ENCODE assay signal across 7 mouse cellular contexts in genomic region chr5:20703304-20703700, GRCm38 (mm10).
DNase-seq lines count a peak whose midpoint lies in the region; ATAC-seq and TF ChIP-seq lines count a peak whose summit lies in the region.

No protein-coding gene starts in this region.

- no peak for TF ChIP-seq CTCF in intestine, postnatal 0 days (IDR thresholded peaks at IDR 0.05; ENCODE audit: low read depth)

- no peak for ATAC-seq in liver, embryonic 11.5 days (replicated peaks; ENCODE audit: low FRiP score)
- ATAC-seq in intestine, postnatal 0 days = no peak
- ATAC-seq in stomach, embryonic 14.5 days (ENCODE audit: insufficient number of reproducible peaks, insufficient read depth, low FRiP score, low read depth) = no peak

- H3K27me3 ChIP-seq in liver, embryonic 11.5 days (replicated peaks; ENCODE audit: control insufficient read depth, insufficient read depth, low read length) = peaks cover 16% of the 10 kb centered on the region
- no peaks in the 10 kb centered on the region for H3K27me3 ChIP-seq in forebrain, embryonic 10.5 days (ENCODE audit: poor library complexity, severe bottlenecking)
- no peaks in the 10 kb centered on the region for H3K27me3 ChIP-seq in intestine, postnatal 0 days (replicated peaks; ENCODE audit: control insufficient read depth, insufficient read depth, low read length)
- no peaks in the 10 kb centered on the region for H3K27me3 ChIP-seq in stomach, embryonic 14.5 days (ENCODE audit: control insufficient read depth, insufficient read depth, low read length)

- 58% methylated on average over 5 of the region's 5 CpGs for WGBS in liver, embryonic 11.5 days
- WGBS in forebrain, embryonic 10.5 days = 67% methylated on average over 5 of the region's 5 CpGs
- WGBS in intestine, postnatal 0 days = 73% methylated on average over 5 of the region's 5 CpGs
- 72% methylated on average over 5 of the region's 5 CpGs for WGBS in stomach, embryonic 14.5 days

- H3K9ac ChIP-seq in liver, embryonic 11.5 days (ENCODE audit: low read depth, low read length) = no peak overlapping the region
- no peak overlapping the region for H3K9ac ChIP-seq in intestine, postnatal 0 days (ENCODE audit: low read depth, low read length)
- H3K9ac ChIP-seq in stomach, embryonic 14.5 days (replicated peaks; ENCODE audit: low read depth, low read length) = no peak overlapping the region

- peak overlapping the region; percentile 83; the same call in 1 of the 2 replicates for H3K4me2 ChIP-seq in liver, embryonic 11.5 days
- H3K4me2 ChIP-seq in intestine, postnatal 0 days (replicated peaks; ENCODE audit: low read depth) = 0 out of 2 replicates have a peak overlapping the region, but pooled peaks have one; percentile 96
- peak overlapping the region; percentile 66 for H3K4me2 ChIP-seq in stomach, embryonic 14.5 days (replicated peaks; ENCODE audit: low read depth, low read length)

- no peak overlapping the region for H3K4me3 ChIP-seq in liver, embryonic 11.5 days (ENCODE audit: low read depth, low read length)
- H3K4me3 ChIP-seq in forebrain, embryonic 10.5 days = peak overlapping the region; percentile 78
- no peak overlapping the region for H3K4me3 ChIP-seq in intestine, postnatal 0 days (ENCODE audit: low read depth, low read length)
- H3K4me3 ChIP-seq in stomach, embryonic 14.5 days (ENCODE audit: low read depth, low read length) = peak overlapping the region; percentile 64; the same call in 1 of the 2 replicates

- no peaks in the 10 kb centered on the region for H3K4me1 ChIP-seq in liver, embryonic 11.5 days (replicated peaks; ENCODE audit: control insufficient read depth, insufficient read depth, low read length)
- peaks cover 15% of the 10 kb centered on the region for H3K4me1 ChIP-seq in forebrain, embryonic 10.5 days
- H3K4me1 ChIP-seq in intestine, postnatal 0 days (replicated peaks; ENCODE audit: control insufficient read depth, insufficient read depth, low read length) = no peaks in the 10 kb centered on the region
- no peaks in the 10 kb centered on the region for H3K4me1 ChIP-seq in stomach, embryonic 14.5 days (ENCODE audit: control insufficient read depth, insufficient read depth, low read length)

- no peaks in the 10 kb centered on the region for H3K9me3 ChIP-seq in liver, embryonic 11.5 days (ENCODE audit: control insufficient read depth, low read length)
- no peaks in the 10 kb centered on the region for H3K9me3 ChIP-seq in forebrain, embryonic 10.5 days
- no peaks in the 10 kb centered on the region for H3K9me3 ChIP-seq in intestine, postnatal 0 days (ENCODE audit: control insufficient read depth)
- H3K9me3 ChIP-seq in stomach, embryonic 14.5 days (ENCODE audit: control insufficient read depth, low read depth, low read length) = no peaks in the 10 kb centered on the region

- H3K36me3 ChIP-seq in liver, embryonic 11.5 days (ENCODE audit: control insufficient read depth, insufficient read depth, low read length) = no peaks in the 10 kb centered on the region
- no peaks in the 10 kb centered on the region for H3K36me3 ChIP-seq in forebrain, embryonic 10.5 days (replicated peaks)
- H3K36me3 ChIP-seq in intestine, postnatal 0 days (ENCODE audit: control insufficient read depth, insufficient read depth) = no peaks in the 10 kb centered on the region
- no peaks in the 10 kb centered on the region for H3K36me3 ChIP-seq in stomach, embryonic 14.5 days (ENCODE audit: control insufficient read depth, insufficient read depth, low read length)

- H3K27ac ChIP-seq in liver, embryonic 11.5 days (ENCODE audit: low read depth, low read length) = no peak overlapping the region
- no peak overlapping the region for H3K27ac ChIP-seq in forebrain, embryonic 10.5 days
- H3K27ac ChIP-seq in intestine, postnatal 0 days (ENCODE audit: low read depth, low read length) = no peak overlapping the region
- H3K27ac ChIP-seq in stomach, embryonic 14.5 days (ENCODE audit: low read length) = no peak overlapping the region

- no peak for DNase-seq in liver, embryonic 11.5 days (ENCODE audit: low spot score)
- DNase-seq in liver = no peak
- DNase-seq in forebrain, embryonic 10.5 days (ENCODE audit: extremely low spot score, low spot score) = no peak
- DNase-seq in retina, postnatal 1 day = no peak
- DNase-seq in adrenal gland, adult 2 months = no peak

Comparison
In these comparisons a context has a peak if more than half of its experiments do, and no peak if none do; other contexts are left out.
1. H3K4me3 ChIP-seq: peak in forebrain, embryonic 10.5 days (single experiment) and stomach, embryonic 14.5 days (single experiment); none in liver, embryonic 11.5 days (single experiment) and intestine, postnatal 0 days (single experiment).
2. Peak in every context shown above with its lines, with median percentiles within 50 percentile points of each other: H3K4me2 ChIP-seq.